Mouse (Mus musculus) left cerebral cortex, adult 18-20 months (tissue): ENCODE data around the gene Mbd6. TPM values are rescaled to one million over a fixed set of nuclear protein-coding genes. Genes with fewer than 3 reads are reported as not detected.

Experiments
- DNase-seq, 2 experiments: peaks; one replicate each; pipeline ENCODE4 v3.0.0; 2021 to 2022; ENCODE audit warnings: low spot score in 2 of 2, mixed read lengths in 1 of 2
- total RNA-seq, 2 experiments: library from RNA; stranded (reverse); gene quantifications; 2 replicates each; pipeline ENCODE4 v1.2.3; 2021

Gene Mbd6
- total RNA-seq, 2 experiments from 2014 or later = 43.5 to 46.3 TPM

GRCm38 (mm10) chr10:127265727-127266111 is 23.1 kb downstream of the Mbd6 start:
- DNase-seq = no peak

GRCm38 (mm10) chr10:127264971-127265370 is 23.8 kb downstream of the Mbd6 start:
- DNase-seq = no peak

GRCm38 (mm10) chr10:127264336-127264735 is 24.5 kb downstream of the Mbd6 start:
- no peak for DNase-seq

GRCm38 (mm10) chr10:127263631-127264030 is 25.2 kb downstream of the Mbd6 start:
- DNase-seq = no peak

GRCm38 (mm10) chr10:127262548-127263398 is 26.0 kb downstream of the Mbd6 start, which contains the start of gene Kif5a:
Gene Kif5a (minus strand): TSS chr10:127263348.
- peak; percentile 75 to 86 for DNase-seq

- no peak for DNase-seq
Measured at GRCm38 (mm10) chr10:127261706-127262547, 26.9 kb downstream of the Mbd6 start.

GRCm38 (mm10) chr10:127258489-127258888 is 30.3 kb downstream of the Mbd6 start:
- DNase-seq = no peak

GRCm38 (mm10) chr10:127257790-127258189 is 31.0 kb downstream of the Mbd6 start:
- DNase-seq = no peak

- DNase-seq = no peak
Measured at GRCm38 (mm10) chr10:127255625-127256345, 33.0 kb downstream of the Mbd6 start.

- no peak for DNase-seq
Measured at GRCm38 (mm10) chr10:127250810-127251209, 38.0 kb downstream of the Mbd6 start.

- DNase-seq = no peak
Measured at GRCm38 (mm10) chr10:127238241-127238824, 50.5 kb downstream of the Mbd6 start.

- DNase-seq = no peak
Measured at GRCm38 (mm10) chr10:127236541-127236940, 52.3 kb downstream of the Mbd6 start.

GRCm38 (mm10) chr10:127233141-127233540 is 55.7 kb downstream of the Mbd6 start:
- no peak for DNase-seq

Other genes starting within 250 kb of the Mbd6 start
- 1 to 10 TPM; 9.4 to 10.0 TPM for gene Mettl1, start 247.6 kb downstream of the Mbd6 start, total RNA-seq
- gene Eef1akmt3, start 247.5 kb downstream of the Mbd6 start, total RNA-seq = under 1 TPM; 0.16 to 0.19 TPM
- under 1 TPM; 0.30 to 0.45 TPM for gene Cyp27b1, start 240.8 kb downstream of the Mbd6 start, total RNA-seq
- gene March9, start 228.8 kb downstream of the Mbd6 start, total RNA-seq = 10 to 100 TPM; 20.0 to 23.1 TPM
- gene Cdk4, start 225.5 kb downstream of the Mbd6 start, total RNA-seq = 10 to 100 TPM; 67.9 to 71.8 TPM
- 10 to 100 TPM; 69.3 to 69.4 TPM for gene Tspan31, start 218.8 kb downstream of the Mbd6 start, total RNA-seq
- gene Agap2, start 213.7 kb downstream of the Mbd6 start, total RNA-seq = 100 to 1,000 TPM; 594 to 629 TPM
- gene Os9, start 167.9 kb downstream of the Mbd6 start, total RNA-seq = 100 to 1,000 TPM; 116 to 118 TPM
- 100 to 1,000 TPM; 119 to 130 TPM for gene B4galnt1, start 123.8 kb downstream of the Mbd6 start, total RNA-seq
- 1 to 10 TPM; 4.3 to 4.6 TPM for gene Slc26a10, start 108.4 kb downstream of the Mbd6 start, total RNA-seq
- gene Arhgef25, start 98.9 kb downstream of the Mbd6 start, total RNA-seq = 100 to 1,000 TPM; 163 to 215 TPM
- 100 to 1,000 TPM; 198 to 222 TPM for gene Dtx3, start 93.3 kb downstream of the Mbd6 start, total RNA-seq
- gene Pip4k2c, start 77.4 kb downstream of the Mbd6 start, total RNA-seq = 100 to 1,000 TPM; 116 to 121 TPM
- gene Kif5a, start 25.7 kb downstream of the Mbd6 start, total RNA-seq = 1,000 to 10,000 TPM; 1,032 to 1,108 TPM
- gene Dctn2, start 22.6 kb downstream of the Mbd6 start, total RNA-seq = 100 to 1,000 TPM; 260 TPM
- 10 to 100 TPM; 53.3 to 57.9 TPM for gene Mars, start 22.8 kb upstream of the Mbd6 start, total RNA-seq
- 1 to 10 TPM; 1.1 TPM for gene Arhgap9, start 32.9 kb upstream of the Mbd6 start, total RNA-seq
- 1 to 10 TPM; 3.0 to 4.4 TPM for gene Gli1, start 53.0 kb upstream of the Mbd6 start, total RNA-seq
- gene Inhbe, start 65.4 kb upstream of the Mbd6 start, total RNA-seq = under 1 TPM; 0.07 to 0.14 TPM
- gene Inhbc, start 81.4 kb upstream of the Mbd6 start, total RNA-seq = not detected
- 100 to 1,000 TPM; 317 to 326 TPM for gene R3hdm2, start 91.3 kb upstream of the Mbd6 start, total RNA-seq
- gene Stac3, start 212.7 kb upstream of the Mbd6 start, total RNA-seq = 1 to 10 TPM; 3.9 to 4.8 TPM
- 1 to 10 TPM; 3.5 to 5.2 TPM for gene Ndufa4l2, start 225.9 kb upstream of the Mbd6 start, total RNA-seq
- 10 to 100 TPM; 23.4 to 27.0 TPM for gene Shmt2, start 233.4 kb upstream of the Mbd6 start, total RNA-seq
- gene Nxph4, start 245.5 kb upstream of the Mbd6 start, total RNA-seq = 1 to 10 TPM; 7.6 to 8.3 TPM